Mouse (Mus musculus) lung, embryonic 14.5 days (tissue): ENCODE measurements around the gene Meaf6. TPM values are rescaled to one million over a fixed set of nuclear protein-coding genes. Genes with fewer than 3 reads are reported as not detected.
A peak's percentile ranks its signal among the peaks of the same experiment; 100 is the strongest.

Experiments
- ATAC-seq: fragments of 200-750 bp; cut with Nextera tagmentation; 2 replicates; pipeline ENCODE4 v1.8.0; 2017; ENCODE audit warnings: mild to moderate bottlenecking, moderate TSS enrichment, moderate library complexity; ENCODE audit not compliant: insufficient read depth
- DNase-seq: peaks from one replicate; pipeline ENCODE4 v3.0.0-alpha.2; 2015
- H3K27ac ChIP-seq: fragments of 300-500 bp; sonication (generic); 2 replicates; pipeline ENCODE4 v1.5.1; 2014; ENCODE audit warnings: low read depth, mild to moderate bottlenecking, moderate library complexity
- H3K27me3 ChIP-seq: fragments of 300-500 bp; sonication (generic); 2 replicates; pipeline ENCODE4 v1.6.1; 2014; ENCODE audit warnings: low read length, control low read depth; ENCODE audit not compliant: insufficient read depth
- H3K36me3 ChIP-seq: fragments of 300-500 bp; sonication (generic); 2 replicates; pipeline ENCODE4 v1.6.1; 2014; ENCODE audit warnings: control low read depth; ENCODE audit not compliant: insufficient read depth
- H3K4me1 ChIP-seq: fragments of 300-500 bp; sonication (generic); 2 replicates; pipeline ENCODE4 v1.6.1; 2014; ENCODE audit warnings: antibody characterized with exemption, control low read depth; ENCODE audit not compliant: insufficient read depth
- H3K4me2 ChIP-seq: fragments of 300-500 bp; sonication (generic); 2 replicates; pipeline ENCODE4 v1.6.1; 2014; ENCODE audit warnings: mild to moderate bottlenecking
- H3K4me3 ChIP-seq: fragments of 300-500 bp; sonication (generic); 2 replicates; pipeline ENCODE4 v1.5.1; 2014; ENCODE audit warnings: low read depth, low read length
- H3K9ac ChIP-seq: fragments of 300-500 bp; sonication (generic); 2 replicates; pipeline ENCODE4 v1.6.1; 2014
- H3K9me3 ChIP-seq: fragments of 300-500 bp; sonication (generic); 2 replicates; pipeline ENCODE4 v1.6.1; 2016; ENCODE audit warnings: low read depth, low read length, control low read depth
- CTCF ChIP-seq: IDR thresholded peaks from 2 replicates; pipeline ENCODE4 v1.5.1; 2016; ENCODE audit warnings: antibody characterized with exemption, low read depth
- WGBS: fragments of 180-500 bp; shearing (Covaris S2); extraction: QIAGEN DNeasy Blood & Tissue Kit; methylation state at CpG from one replicate; pipeline ENCODE4 v1.1.7; 2014; 5-methylcytosine and 5-hydroxymethylcytosine counted together
- polyA plus RNA-seq: library from polyadenylated mRNA; unstranded; fragments of >200 nt; fragmentation: Nextera tagmentation; extraction: Ambion mirVana; gene quantifications from 2 replicates; pipeline ENCODE4 v1.2.1, GENCODE M21; 2014

Meaf6 gene
- polyA plus RNA-seq, 1 experiment from 2014 or later: 63.5 TPM

GRCm38 (mm10) chr4:125132394-125132793 is 47.5 kb downstream of the Meaf6 start:
- no peak overlapping the region for H3K9ac ChIP-seq
- H3K36me3 ChIP-seq: no peaks in the 10 kb centered on the region
- DNase-seq (peak; percentile 85), ATAC-seq (no peak)
- no peak overlapping the region for H3K4me2 ChIP-seq
- H3K9me3 ChIP-seq: no peaks in the 10 kb centered on the region
- H3K4me1 ChIP-seq: no peaks in the 10 kb centered on the region
- WGBS: 23% methylated on average over 5 of the region's 5 CpGs
- no peaks in the 10 kb centered on the region for H3K27me3 ChIP-seq
- peak; percentile 78 for TF ChIP-seq CTCF
- H3K27ac ChIP-seq: no peak overlapping the region
- no peak overlapping the region for H3K4me3 ChIP-seq

- Histone ChIP-seq H3K4me2 (no peak overlapping the region), H3K36me3 (no peaks in the 10 kb centered on the region), H3K9me3 (no peaks in the 10 kb centered on the region), H3K27ac (no peak overlapping the region), H3K9ac (no peak overlapping the region), H3K4me3 (no peak overlapping the region), H3K4me1 (no peaks in the 10 kb centered on the region), H3K27me3 (no peaks in the 10 kb centered on the region)
- ATAC-seq (no peak), DNase-seq (no peak)
- 81% methylated on average over 4 of the region's 4 CpGs for WGBS
- TF ChIP-seq CTCF: no peak
Measured at GRCm38 (mm10) chr4:125134192-125134591, 49.3 kb downstream of the Meaf6 start.

GRCm38 (mm10) chr4:125134631-125135030 is 49.7 kb downstream of the Meaf6 start:
- Histone ChIP-seq H3K4me2 (no peak overlapping the region), H3K4me3 (no peak overlapping the region), H3K9me3 (no peaks in the 10 kb centered on the region), H3K27ac (no peak overlapping the region), H3K36me3 (no peaks in the 10 kb centered on the region), H3K27me3 (no peaks in the 10 kb centered on the region), H3K4me1 (no peaks in the 10 kb centered on the region), H3K9ac (no peak overlapping the region)
- no peak for TF ChIP-seq CTCF
- DNase-seq: no peak
- no peak for ATAC-seq
- WGBS: 71% methylated on average over 5 of the region's 5 CpGs

- Histone ChIP-seq H3K27me3 (no peaks in the 10 kb centered on the region), H3K4me2 (no peak overlapping the region), H3K9ac (no peak overlapping the region), H3K36me3 (no peaks in the 10 kb centered on the region), H3K27ac (no peak overlapping the region), H3K4me1 (no peaks in the 10 kb centered on the region), H3K4me3 (no peak overlapping the region), H3K9me3 (no peaks in the 10 kb centered on the region)
- ATAC-seq: no peak
- 73% methylated on average over 10 of the region's 10 CpGs for WGBS
- no peak for TF ChIP-seq CTCF
- DNase-seq: no peak
Measured at GRCm38 (mm10) chr4:125135076-125135855, 50.3 kb downstream of the Meaf6 start.

- no peak for TF ChIP-seq CTCF
- no peaks in the 10 kb centered on the region for H3K4me1 ChIP-seq
- H3K36me3 ChIP-seq: no peaks in the 10 kb centered on the region
- H3K27ac ChIP-seq: no peak overlapping the region
- H3K4me2 ChIP-seq: no peak overlapping the region
- 57% methylated on average over 12 of the region's 12 CpGs for WGBS
- DNase-seq (no peak), ATAC-seq (no peak)
- H3K4me3 ChIP-seq: no peak overlapping the region
- no peaks in the 10 kb centered on the region for H3K27me3 ChIP-seq
- H3K9me3 ChIP-seq: no peaks in the 10 kb centered on the region
- H3K9ac ChIP-seq: no peak overlapping the region
Measured at GRCm38 (mm10) chr4:125136303-125136888, 51.5 kb downstream of the Meaf6 start.

GRCm38 (mm10) chr4:125138321-125138720 is 53.4 kb downstream of the Meaf6 start:
- TF ChIP-seq CTCF: no peak
- Histone ChIP-seq H3K9ac (no peak overlapping the region), H3K27ac (no peak overlapping the region), H3K27me3 (no peaks in the 10 kb centered on the region), H3K4me1 (no peaks in the 10 kb centered on the region), H3K9me3 (no peaks in the 10 kb centered on the region), H3K4me3 (no peak overlapping the region), H3K36me3 (no peaks in the 10 kb centered on the region), H3K4me2 (no peak overlapping the region)
- ATAC-seq (no peak), DNase-seq (no peak)
- 43% methylated on average over 7 of the region's 7 CpGs for WGBS

- H3K4me2 ChIP-seq: no peak overlapping the region
- H3K36me3 ChIP-seq: no peaks in the 10 kb centered on the region
- no peaks in the 10 kb centered on the region for H3K27me3 ChIP-seq
- TF ChIP-seq CTCF: no peak
- H3K4me1 ChIP-seq: no peaks in the 10 kb centered on the region
- WGBS: 71% methylated on average over 5 of the region's 5 CpGs
- H3K27ac ChIP-seq: no peak overlapping the region
- H3K9me3 ChIP-seq: no peaks in the 10 kb centered on the region
- no peak for DNase-seq
- no peak overlapping the region for H3K4me3 ChIP-seq
- H3K9ac ChIP-seq: no peak overlapping the region
- ATAC-seq: no peak
Measured at GRCm38 (mm10) chr4:125144211-125144610, 59.3 kb downstream of the Meaf6 start.
